Mouse (Mus musculus) urinary bladder, postnatal 4 days (tissue): Measurements from ENCODE around the gene Skap2.

Experiments
- DNase-seq, 2 experiments: peaks; one replicate each; pipeline ENCODE4 v3.0.0; 2021 to 2022; ENCODE audit warnings: low spot score in 2 of 2

Gene Skap2

DNA sequence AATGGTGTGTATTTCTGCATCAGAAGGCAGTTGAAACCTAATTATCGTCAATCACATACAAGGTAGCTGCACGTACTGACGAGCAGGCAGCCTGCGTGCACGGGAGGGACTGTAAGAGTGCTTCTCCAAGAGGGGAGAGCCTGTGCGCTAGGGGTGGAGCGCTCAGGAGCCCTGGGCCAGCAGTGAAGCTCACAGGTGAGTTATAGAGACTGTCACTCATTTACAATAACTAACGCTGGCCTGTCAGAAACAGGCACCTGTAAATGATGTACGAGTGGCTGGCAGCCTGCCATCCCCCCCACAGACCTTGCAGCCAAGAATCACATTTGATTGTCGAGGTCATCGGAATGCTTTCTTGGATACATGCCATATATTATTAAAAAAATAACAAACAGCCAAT is 168.2 kb downstream of the Skap2 start:
- no peak for DNase-seq

- DNase-seq, result no peak
Measured at GRCm38 (mm10) chr6:51843081-51843480, 169.3 kb downstream of the Skap2 start.

- no peak for DNase-seq
Measured at GRCm38 (mm10) chr6:51838177-51838576, 174.2 kb downstream of the Skap2 start.

- DNase-seq, result no peak
Measured at GRCm38 (mm10) chr6:51833362-51833761, 179.0 kb downstream of the Skap2 start.

GRCm38 (mm10) chr6:51825621-51826021 is 186.7 kb downstream of the Skap2 start:
- no peak for DNase-seq

DNA sequence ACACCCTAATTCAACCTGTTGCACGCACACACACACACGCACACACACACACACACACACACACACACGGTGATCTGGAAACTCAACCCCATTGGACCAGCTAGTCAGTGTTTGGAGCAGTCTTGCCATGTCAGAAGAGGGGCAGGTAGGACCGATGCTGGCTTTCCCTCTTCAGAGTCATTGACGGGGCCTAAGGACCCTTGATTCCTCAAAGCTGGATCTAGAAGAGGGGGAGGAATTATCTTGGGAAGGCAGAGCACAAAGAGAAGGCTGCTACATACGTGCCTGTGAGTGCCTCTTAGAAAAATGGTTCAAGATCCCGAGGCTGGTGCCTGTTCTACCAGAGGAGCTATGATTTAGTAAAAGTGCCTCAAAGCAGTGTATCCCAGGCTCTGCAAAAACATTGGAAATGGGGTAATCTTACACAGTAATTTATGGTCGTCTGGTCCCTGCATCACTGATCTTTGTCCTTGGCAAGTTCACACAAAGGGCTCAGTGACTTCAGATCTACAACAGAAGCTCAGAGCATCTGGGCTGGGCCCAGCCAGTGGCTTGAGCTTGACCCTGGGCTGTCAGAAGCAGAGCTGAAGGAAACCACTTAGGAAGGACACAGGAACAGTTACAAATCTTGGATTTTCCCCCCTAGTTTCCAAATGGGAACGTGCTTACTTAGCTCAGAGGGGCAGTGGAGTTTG is 188.1 kb downstream of the Skap2 start:
- DNase-seq, result no peak

DNA sequence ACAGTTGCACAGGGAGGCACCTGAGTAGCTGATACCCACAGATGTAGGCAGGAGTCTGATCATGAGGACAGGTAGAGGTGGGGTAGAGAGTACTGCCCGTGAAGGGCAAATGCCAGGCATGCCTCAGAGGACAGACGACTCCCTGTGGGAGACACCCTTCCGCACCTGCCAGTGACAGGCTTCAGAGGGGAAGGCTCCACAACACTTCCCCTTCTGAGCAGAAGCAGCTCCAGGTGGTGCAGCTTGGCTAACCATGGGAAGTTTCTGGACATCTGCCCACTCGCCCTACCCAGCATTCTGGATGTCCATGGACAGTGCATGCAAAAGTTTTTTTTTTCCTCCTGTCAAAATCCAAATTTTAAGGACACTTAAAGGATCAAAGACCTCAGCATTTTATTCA is 190.3 kb downstream of the Skap2 start:
- DNase-seq, result no peak

DNA sequence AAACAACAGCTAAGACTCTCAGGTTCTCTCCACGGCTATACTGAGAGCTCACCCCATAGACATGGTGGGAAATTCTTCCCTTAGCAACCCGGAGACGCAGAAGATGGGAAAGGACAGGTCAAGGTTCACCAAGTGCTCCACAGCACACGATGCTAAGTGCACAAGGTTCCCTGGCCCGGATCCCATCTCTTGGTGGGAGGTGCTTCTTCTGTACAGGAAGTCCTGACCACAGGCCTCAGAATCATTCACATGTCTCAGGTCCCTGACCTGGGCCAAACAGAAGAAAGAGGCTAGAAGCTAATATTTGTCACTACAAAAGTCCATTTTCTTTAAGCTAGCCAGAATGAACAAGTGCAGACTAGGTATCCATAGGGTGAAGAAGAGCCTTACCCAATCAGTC is 191.5 kb downstream of the Skap2 start:
- DNase-seq, result no peak

DNA sequence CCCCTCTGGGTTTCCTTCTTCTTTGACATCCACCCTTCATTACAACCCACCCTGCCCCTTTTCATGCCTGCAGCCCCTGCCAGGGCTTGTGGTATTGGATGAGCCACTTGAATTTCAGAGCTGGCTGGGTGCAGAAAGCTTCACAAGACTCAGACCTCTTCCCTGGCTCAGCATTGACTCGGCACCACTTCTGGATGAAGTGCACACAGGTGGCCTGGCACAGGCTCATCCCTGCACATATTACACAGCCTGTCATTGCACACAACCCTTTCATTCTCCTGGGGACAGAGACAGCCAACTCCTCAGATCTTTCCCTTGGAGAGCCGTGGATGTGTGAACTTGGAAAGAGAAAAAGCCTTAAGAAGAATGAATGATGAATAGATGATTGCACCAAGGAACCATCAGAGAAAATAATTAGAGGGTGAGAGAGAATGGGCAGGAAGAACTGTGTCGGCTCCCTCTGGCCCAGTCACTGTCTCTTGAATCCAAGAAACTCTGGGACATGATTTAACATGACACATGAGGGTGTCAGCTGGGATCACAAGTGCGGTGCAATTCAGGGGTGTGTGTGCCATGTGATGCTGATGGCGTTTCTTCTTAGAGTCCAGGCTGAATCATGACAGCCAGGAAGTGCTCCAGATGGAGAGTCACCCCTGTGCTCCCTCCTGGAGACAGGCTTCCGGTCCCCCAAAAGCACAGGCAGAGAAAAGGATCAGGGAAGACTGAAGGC is 195.3 kb downstream of the Skap2 start:
- DNase-seq, result no peak

GRCm38 (mm10) chr6:51810906-51811305 is 201.4 kb downstream of the Skap2 start:
- no peak for DNase-seq

GRCm38 (mm10) chr6:51809164-51809824 is 203.1 kb downstream of the Skap2 start:
- no peak for DNase-seq

DNA sequence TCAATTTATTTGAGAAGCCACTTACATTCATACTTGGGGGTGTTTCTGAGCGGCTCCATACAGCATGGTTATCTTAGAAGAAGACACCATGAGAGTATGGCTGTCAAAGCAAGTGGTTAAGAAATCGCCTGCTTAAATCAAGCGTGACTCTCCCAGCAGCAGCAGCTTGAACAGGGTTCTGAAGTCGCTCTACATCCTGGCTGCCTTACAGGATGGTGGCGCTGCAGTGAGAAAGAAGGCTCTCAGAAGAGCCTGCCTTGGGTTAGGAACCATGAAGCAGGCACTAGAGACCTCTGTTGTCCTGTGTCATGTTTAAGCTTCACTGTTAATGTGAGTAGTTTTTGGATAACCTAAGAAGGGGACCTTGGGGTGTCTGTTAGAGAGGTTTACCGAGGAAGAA is 204.3 kb downstream of the Skap2 start:
- DNase-seq, result no peak
